Mouse (Mus musculus): ENCODE measurements around the gene Ntmt1. TPM values are rescaled to one million over a fixed set of nuclear protein-coding genes. Genes with fewer than 3 reads are reported as not detected.

Ntmt1 gene
- polyA plus RNA-seq, 1 experiment from 2014 or later: 108 TPM

GRCm38 (mm10) chr2:30870863-30871262 lies 63.2 kb downstream of the Ntmt1 start:
- no peaks in the 10 kb centered on the region for H3K27me3 ChIP-seq

More at GRCm38 (mm10) chr2:30870863-30871262, 63.2 kb downstream of the Ntmt1 start:
- no peak overlapping the region for H3K4me2 ChIP-seq
- H3K4me3 ChIP-seq (replicated peaks): no peak overlapping the region
- no peaks in the 10 kb centered on the region for H3K9me3 ChIP-seq
- H3K27ac ChIP-seq: peak overlapping the region; percentile 82
- 70% methylated on average over 8 of the region's 8 CpGs for WGBS
- no peak for ATAC-seq (ENCODE audit: insufficient number of reproducible peaks, insufficient read depth, low FRiP score, low TSS enrichment, low read depth)
- peaks cover 78% of the 10 kb centered on the region for H3K4me1 ChIP-seq (replicated peaks)
- H3K9ac ChIP-seq (replicated peaks): 0 out of 2 replicates have a peak overlapping the region, but pooled peaks have one; percentile 31
- H3K36me3 ChIP-seq: peaks cover 14% of the 10 kb centered on the region

Other genes with a start within 250 kb of the Ntmt1 start
- 0.63 and 1.7 TPM in 2 replicates for gene Cstad, start 212.8 kb upstream of the Ntmt1 start, polyA plus RNA-seq (2016; fragmentation: Nextera tagmentation; extraction: Ambion mirVana)
- 3.1 and 5.4 TPM in 2 replicates for gene 1700001O22Rik, start 4.2 kb upstream of the Ntmt1 start, polyA plus RNA-seq (2016; fragmentation: Nextera tagmentation; extraction: Ambion mirVana)
- gene Asb6, start 22.5 kb downstream of the Ntmt1 start, polyA plus RNA-seq (2016; fragmentation: Nextera tagmentation; extraction: Ambion mirVana): 44.9 and 47.4 TPM in 2 replicates
- 194 and 201 TPM in 2 replicates for gene Prrx2, start 27.1 kb downstream of the Ntmt1 start, polyA plus RNA-seq (2016; fragmentation: Nextera tagmentation; extraction: Ambion mirVana)
- 11.5 and 12.8 TPM in 2 replicates for gene Ptges, start 122.0 kb downstream of the Ntmt1 start, polyA plus RNA-seq (2016; fragmentation: Nextera tagmentation; extraction: Ambion mirVana)
- 30.7 and 32.0 TPM in 2 replicates for gene Tor1b, start 145.1 kb downstream of the Ntmt1 start, polyA plus RNA-seq (2016; fragmentation: Nextera tagmentation; extraction: Ambion mirVana)
- 84.3 and 88.0 TPM in 2 replicates for gene Tor1a, start 160.1 kb downstream of the Ntmt1 start, polyA plus RNA-seq (2016; fragmentation: Nextera tagmentation; extraction: Ambion mirVana)
- gene BC005624, start 174.4 kb downstream of the Ntmt1 start, polyA plus RNA-seq (2016; fragmentation: Nextera tagmentation; extraction: Ambion mirVana): 55.9 and 57.8 TPM in 2 replicates
- gene Usp20, start 174.5 kb downstream of the Ntmt1 start, polyA plus RNA-seq (2016; fragmentation: Nextera tagmentation; extraction: Ambion mirVana): 18.5 and 20.6 TPM in 2 replicates